Mouse (Mus musculus) CH12.LX (cell line): ENCODE measurements around the gene Gm20388. TPM values are rescaled to one million over a fixed set of nuclear protein-coding genes. Genes with fewer than 3 reads are reported as not detected.

ENCODE experiments used
- DNase-seq: peaks from one replicate; pipeline ENCODE4 v3.0.0-alpha.2; 2013; ENCODE audit errors: extremely low read depth
- H3K27ac ChIP-seq: 2 replicates; pipeline ENCODE4 v1.5.1; 2012; ENCODE audit warnings: low read depth, mild to moderate bottlenecking, control low read depth, moderate library complexity; ENCODE audit not compliant: insufficient read depth
- H3K27me3 ChIP-seq: replicated peaks from 2 replicates; pipeline ENCODE3; 2012; ENCODE audit warnings: inconsistent platforms
- H3K36me3 ChIP-seq, 2 experiments: replicated peaks in 1 of 2; 2 replicates each; pipeline versions ENCODE3 to v1.6.1; 2012; ENCODE audit warnings: inconsistent platforms in 1 of 2, low read length in 1 of 2, mild to moderate bottlenecking in 1 of 2, mixed read lengths in 1 of 2, moderate library complexity in 1 of 2; ENCODE audit not compliant: control insufficient read depth in 1 of 2, insufficient read depth in 1 of 2
- H3K4me1 ChIP-seq, 2 experiments: 2 replicates each; pipeline ENCODE4 v1.6.1; 2012; ENCODE audit warnings: inconsistent platforms in 1 of 2, moderate library complexity in 1 of 2; ENCODE audit not compliant: insufficient read depth in 2 of 2, control insufficient read depth in 1 of 2
- H3K4me2 ChIP-seq: 2 replicates; pipeline ENCODE4 v1.6.1; 2012; ENCODE audit warnings: low read depth, mild to moderate bottlenecking, control low read depth; ENCODE audit not compliant: poor library complexity, insufficient read depth, severe bottlenecking
- H3K4me3 ChIP-seq, 3 experiments: fragments of 150-350 bp in 1 of 3; sonication (generic) in 1 of 3; replicated peaks in 1 of 3; 2 replicates each; pipeline versions ENCODE3 to v1.5.1; 2011 to 2012; ENCODE audit warnings: low read depth in 2 of 3, low read length in 2 of 3, mild to moderate bottlenecking in 2 of 3, moderate library complexity in 2 of 3, control low read depth in 1 of 3, improper control_type of control experiment in 1 of 3, inconsistent platforms in 1 of 3, mixed read lengths in 1 of 3; ENCODE audit not compliant: poor library complexity in 1 of 3
- H3K79me2 ChIP-seq: replicated peaks from 2 replicates; pipeline ENCODE4 v1.6.1; 2012; ENCODE audit warnings: mild to moderate bottlenecking, moderate library complexity; ENCODE audit not compliant: control insufficient read depth, poor library complexity, insufficient read depth, severe bottlenecking; ENCODE audit errors: extremely low read depth
- H3K9ac ChIP-seq: 2 replicates; pipeline ENCODE4 v1.6.1; 2012; ENCODE audit warnings: low read depth, mild to moderate bottlenecking, control low read depth, moderate library complexity; ENCODE audit not compliant: insufficient read depth
- H3K9me3 ChIP-seq: replicated peaks from 2 replicates; pipeline ENCODE3; 2012; ENCODE audit warnings: low read length, inconsistent platforms, mixed read lengths
- CHD1 ChIP-seq: IDR thresholded peaks from 2 replicates; pipeline ENCODE4 v1.6.1; 2012; ENCODE audit warnings: low read depth, low read length, improper control_type of control experiment, inconsistent platforms
- ELF1 ChIP-seq: IDR thresholded peaks from 2 replicates; pipeline ENCODE4 v1.6.1; 2014; ENCODE audit warnings: low read depth, mild to moderate bottlenecking, inconsistent platforms, low read length, improper control_type of control experiment
- EP300 ChIP-seq: IDR thresholded peaks from 2 replicates; pipeline ENCODE4 v1.6.1; 2011; ENCODE audit warnings: low read length, improper control_type of control experiment
- HCFC1 ChIP-seq: IDR thresholded peaks from 2 replicates; pipeline ENCODE4 v1.6.1; 2012; ENCODE audit warnings: low read depth, mild to moderate bottlenecking, inconsistent platforms, low read length, improper control_type of control experiment
- JUND ChIP-seq: conservative IDR thresholded peaks from 2 replicates; pipeline ENCODE4 v1.6.1; 2011; ENCODE audit warnings: low read depth, low read length, improper control_type of control experiment
- KAT2A ChIP-seq: IDR thresholded peaks from 2 replicates; pipeline ENCODE4 v1.6.1; 2012; ENCODE audit warnings: low read length, improper control_type of control experiment, inconsistent platforms; ENCODE audit not compliant: insufficient replicate concordance
- MAZ ChIP-seq: IDR thresholded peaks from 2 replicates; pipeline ENCODE4 v1.6.1; 2012; ENCODE audit warnings: low read depth, mild to moderate bottlenecking, inconsistent platforms, low read length, improper control_type of control experiment, moderate library complexity
- MEF2A ChIP-seq: IDR thresholded peaks from 2 replicates; pipeline ENCODE4 v1.6.1; 2014; ENCODE audit warnings: low read depth, mild to moderate bottlenecking, inconsistent platforms, low read length, improper control_type of control experiment, borderline replicate concordance
- MXI1 ChIP-seq: IDR thresholded peaks from 2 replicates; pipeline ENCODE4 v1.6.1; 2011; ENCODE audit warnings: mild to moderate bottlenecking, low read depth, low read length, improper control_type of control experiment
- MYC ChIP-seq: IDR thresholded peaks from 2 replicates; pipeline ENCODE4 v1.6.1; 2011; ENCODE audit warnings: low read depth, mild to moderate bottlenecking, improper control_type of control experiment, low read length
- NELFE ChIP-seq: IDR thresholded peaks from 2 replicates; pipeline ENCODE4 v1.6.1; 2011; ENCODE audit warnings: low read depth, low read length, improper control_type of control experiment
- PAX5 ChIP-seq: IDR thresholded peaks from 2 replicates; pipeline ENCODE4 v1.6.1; 2012; ENCODE audit warnings: low read length, inconsistent platforms, mixed read lengths
- POLR2A ChIP-seq: IDR thresholded peaks from 2 replicates; pipeline ENCODE4 v1.6.1; 2011; ENCODE audit warnings: low read depth, mild to moderate bottlenecking, improper control_type of control experiment, low read length
- RCOR1 ChIP-seq: conservative IDR thresholded peaks from 2 replicates; pipeline ENCODE4 v1.6.1; 2012; ENCODE audit warnings: low read depth, mild to moderate bottlenecking, inconsistent platforms, low read length, improper control_type of control experiment
- SMC3 ChIP-seq: IDR thresholded peaks from 2 replicates; pipeline ENCODE4 v1.6.1; 2011; ENCODE audit warnings: low read depth, low read length, improper control_type of control experiment
- TBP ChIP-seq: conservative IDR thresholded peaks from 2 replicates; pipeline ENCODE4 v1.6.1; 2011; ENCODE audit warnings: low read depth, low read length, improper control_type of control experiment
- USF2 ChIP-seq: conservative IDR thresholded peaks from 2 replicates; pipeline ENCODE4 v1.6.1; 2011; ENCODE audit warnings: low read depth, low read length, improper control_type of control experiment
- ZC3H11A ChIP-seq: IDR thresholded peaks from 2 replicates; pipeline ENCODE4 v1.6.1; 2012; ENCODE audit warnings: low read depth, mild to moderate bottlenecking, inconsistent platforms, low read length, improper control_type of control experiment
- dilution Hi-C: fragments of 300-500 bp; cut with MboI; formaldehyde crosslinking; loops from 2 replicates; pipeline ENCODE4 v1.14.3; 2020; ENCODE audit warnings: low sequenced_read_pairs; ENCODE audit not compliant: extremely low pct_unique_long_range_greater_than_20kb, extremely low pct_ligation_motif_present
- in situ Hi-C: fragments of 300-500 bp; cut with MboI; formaldehyde crosslinking; loops from 3 replicates; pipeline ENCODE4 v1.14.3; 2019; ENCODE audit warnings: low sequenced_read_pairs, low pct_ligation_motif_present, low pct_unique_long_range_greater_than_20kb, mixed read lengths
- polyA plus RNA-seq: library from polyadenylated mRNA; unstranded; fragments of >175 nt; gene quantifications from 2 replicates; pipeline ENCODE4 v1.2.1, GENCODE M21; 2012; ENCODE audit warnings: low read depth; ENCODE audit not compliant: insufficient read length
- total RNA-seq, 2 experiments: library from RNA; depleted of rRNA; stranded (reverse); fragments of 300-350 nt in 1 of 2; fragments of >200 nt in 1 of 2; gene quantifications; 2 replicates each; pipeline ENCODE4 v1.2.3; 2012 to 2014

Gm20388 gene
- total and polyA plus RNA-seq, 3 experiments = 14.8 to 26.3 (median 22.2) TPM

DNA sequence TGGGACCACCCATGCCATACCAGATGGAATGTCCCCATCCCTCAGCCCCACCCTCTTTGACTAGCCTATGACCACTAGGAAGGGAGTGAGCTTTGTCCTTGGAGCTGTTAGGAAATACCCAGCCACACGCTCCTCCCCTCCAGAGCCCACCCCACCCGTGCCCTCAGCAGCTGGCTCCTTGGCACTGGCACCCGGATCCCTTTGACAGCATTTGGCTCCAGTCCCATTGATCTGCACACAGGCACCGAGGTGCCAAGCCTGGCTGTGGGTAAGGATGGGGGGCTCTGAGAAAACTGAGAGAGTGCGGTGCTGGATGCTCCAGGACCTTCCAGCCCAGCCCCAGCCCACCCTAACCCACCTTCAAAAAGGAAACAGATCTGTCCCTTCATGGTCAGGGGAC, 2840.7 kb downstream of the Gm20388 start:
- Histone ChIP-seq H3K4me2 (no peak overlapping the region), H3K9me3 (no peaks in the 10 kb centered on the region), H3K79me2 (no peaks in the 10 kb centered on the region), H3K36me3 (no peaks in the 10 kb centered on the region), H3K9ac (no peak overlapping the region), H3K4me3 (no peak overlapping the region), H3K27me3 (no peaks in the 10 kb centered on the region), H3K27ac (no peak overlapping the region), H3K4me1 (peaks cover 7 to 67% of the 10 kb centered on the region in 2 experiments)
- dilution Hi-C loops (no loop called here), in situ Hi-C loops (no loop called here)
- no peak for DNase-seq
- TF ChIP-seq MYC (no peak), HCFC1 (no peak), MXI1 (no peak), CHD1 (no peak), JUND (no peak), TBP (no peak), SMC3 (no peak), ELF1 (no peak), MAZ (no peak), MEF2A (no peak), USF2 (no peak), PAX5 (no peak), NELFE (no peak), RCOR1 (no peak)

- Histone ChIP-seq H3K4me3 (no peak overlapping the region), H3K4me2 (no peak overlapping the region), H3K27ac (no peak overlapping the region), H3K9ac (no peak overlapping the region), H3K36me3 (peaks cover 0 to 4% of the 10 kb centered on the region in 2 experiments), H3K9me3 (no peaks in the 10 kb centered on the region), H3K4me1 (peaks cover 7 to 64% of the 10 kb centered on the region in 2 experiments), H3K27me3 (no peaks in the 10 kb centered on the region), H3K79me2 (no peaks in the 10 kb centered on the region)
- DNase-seq = no peak
- in situ Hi-C loops = no loop called here
- dilution Hi-C loops = no loop called here
- TF ChIP-seq EP300 (no peak), HCFC1 (no peak), KAT2A (no peak), POLR2A (no peak), ZC3H11A (no peak)
These were observed 2841.6 kb downstream of the Gm20388 start for GRCm38 (mm10) chr8:122752111-122752721.
